Mouse (Mus musculus): ENCODE data around the gene Timm29. TPM values are rescaled to one million over a fixed set of nuclear protein-coding genes. Genes with fewer than 3 reads are reported as not detected.

Gene Timm29
- total RNA-seq, 2 experiments from 2014 or later = 45.7 to 45.8 TPM

DNA sequence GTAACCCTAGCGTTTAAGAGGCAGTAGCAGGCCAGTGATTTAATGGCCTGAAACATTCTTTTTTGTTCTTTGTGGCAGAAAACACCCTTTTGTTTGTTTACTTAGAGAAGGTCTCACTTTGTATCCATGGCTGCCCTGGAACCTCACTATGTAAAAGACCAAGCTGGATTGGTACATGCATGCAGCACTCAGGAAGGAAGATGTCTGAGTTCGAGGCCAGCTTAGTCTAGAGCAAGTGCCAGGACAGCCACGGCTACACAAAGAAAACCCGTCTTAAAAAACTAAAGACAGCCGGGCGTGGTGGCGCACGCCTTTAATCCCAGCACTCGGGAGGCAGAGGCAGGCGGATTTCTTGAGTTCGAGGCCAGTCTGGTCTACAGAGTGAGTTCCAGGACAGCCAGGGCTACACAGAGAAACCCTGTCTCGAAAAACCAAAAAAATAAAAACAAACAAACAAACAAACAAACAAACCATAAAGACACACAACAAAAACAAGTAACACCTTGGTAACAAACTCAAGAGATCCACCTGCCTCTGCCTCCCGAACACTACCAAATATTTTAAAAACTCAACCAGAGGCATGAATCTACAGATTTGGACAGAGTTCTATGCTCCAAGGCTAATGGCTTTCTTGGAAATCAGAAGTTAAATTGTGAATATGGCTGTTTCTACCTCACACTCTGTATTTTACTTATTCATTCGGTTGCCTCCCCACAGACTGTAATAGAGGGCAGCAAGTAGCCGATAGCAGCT, 22.5 kb downstream of the Timm29 start:
- intact Hi-C loops (cut with DNase I) = loop anchor here (5.0 kb wide), 1 partner anchor 182 kb away; the partner anchor contains the start of gene Kank2
- no peak for DNase-seq

DNA sequence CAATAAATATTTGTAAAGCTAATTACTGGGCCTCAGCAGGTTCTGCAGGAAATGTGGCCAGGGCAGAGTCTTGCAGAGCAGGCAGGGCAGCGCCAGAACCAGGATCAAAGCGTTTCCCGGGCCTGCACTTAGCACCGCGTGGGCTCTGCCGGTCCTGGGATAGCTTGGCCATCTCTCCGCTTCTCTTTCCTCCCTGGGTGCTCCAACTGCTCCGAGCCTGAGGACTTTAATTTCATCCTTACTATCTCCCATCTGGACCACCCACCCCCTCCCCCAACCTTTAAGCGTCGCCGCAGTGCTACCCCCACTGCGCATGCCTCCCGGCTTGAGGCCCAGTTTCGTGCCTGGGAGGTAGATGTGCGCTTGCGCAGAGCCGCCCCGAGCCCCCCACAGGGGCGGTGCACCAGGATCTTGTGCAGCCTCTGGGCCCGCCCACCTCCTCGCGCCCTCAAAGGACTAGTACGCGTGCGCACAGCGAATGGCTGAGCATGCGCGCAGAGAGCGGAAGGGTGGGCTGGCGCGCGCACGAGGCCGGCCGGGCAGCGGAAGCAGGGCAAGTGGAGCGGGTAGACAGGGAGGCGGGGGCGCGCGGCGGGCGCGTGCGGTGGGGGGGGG, 23.2 kb downstream of the Timm29 start, which contains the start of gene Smarca4:
Smarca4 (plus strand) TSS at position 553 of the 615 bp plus-strand sequence.
- DNase-seq = peak; percentile 100
- intact Hi-C loops (cut with DNase I) = loop anchor here (5.0 kb wide), 1 partner anchor 182 kb away; the partner anchor contains the start of gene Kank2

DNA sequence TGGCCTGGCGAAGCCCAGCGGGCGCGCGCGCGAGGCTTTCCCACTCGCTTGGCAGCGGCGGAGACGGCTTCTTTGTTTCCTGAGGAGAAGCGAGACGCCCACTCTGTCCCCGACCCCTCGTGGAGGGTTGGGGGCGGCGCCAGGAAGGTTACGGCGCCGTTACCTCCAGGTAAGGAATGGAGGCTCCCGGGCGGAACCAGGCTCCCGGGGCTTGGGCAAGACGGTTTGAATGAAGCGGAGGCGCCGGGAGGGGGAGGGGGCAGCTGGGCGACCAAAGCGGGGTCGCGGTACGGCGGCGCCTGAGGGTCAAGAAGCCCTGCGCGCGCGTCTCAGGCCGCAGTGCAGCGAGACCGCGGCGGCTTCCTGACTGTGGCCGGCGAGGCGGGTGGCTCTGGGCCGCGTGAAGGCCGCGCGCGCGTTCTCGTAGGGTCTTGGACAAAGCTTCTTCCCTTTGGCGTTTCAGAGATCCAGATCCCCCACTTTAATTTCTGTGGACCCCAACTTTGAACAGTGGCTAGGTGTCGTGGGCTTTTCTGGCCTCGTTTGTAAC, 23.8 kb downstream of the Timm29 start:
- intact Hi-C loops (cut with DNase I) = loop anchor here (5.0 kb wide), 1 partner anchor 181 kb away; the partner anchor contains the start of gene Kank2
- DNase-seq = peak; percentile 93 to 95

DNA sequence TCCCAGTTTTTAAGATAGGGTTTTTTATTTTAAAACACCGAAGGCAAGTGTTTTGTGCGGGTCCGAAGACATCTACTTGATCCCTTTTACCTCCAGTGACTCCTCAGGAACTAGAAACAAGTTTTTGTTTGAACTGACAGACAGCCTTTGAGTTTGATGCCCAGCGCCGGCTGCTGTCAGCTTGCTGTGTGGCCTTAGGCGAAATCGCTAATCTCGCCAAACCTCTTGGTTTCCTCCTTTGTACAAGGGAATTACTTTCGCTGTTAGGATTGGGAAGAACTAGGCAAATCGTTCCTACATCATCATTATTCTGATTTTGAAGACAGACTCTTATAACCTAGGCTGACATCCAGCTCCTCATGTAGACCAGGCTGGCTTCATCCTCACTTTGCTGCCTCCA, 24.5 kb downstream of the Timm29 start:
- intact Hi-C loops (cut with DNase I) = loop anchor here (5.0 kb wide), 1 partner anchor 180 kb away; the partner anchor contains the start of gene Kank2

DNA sequence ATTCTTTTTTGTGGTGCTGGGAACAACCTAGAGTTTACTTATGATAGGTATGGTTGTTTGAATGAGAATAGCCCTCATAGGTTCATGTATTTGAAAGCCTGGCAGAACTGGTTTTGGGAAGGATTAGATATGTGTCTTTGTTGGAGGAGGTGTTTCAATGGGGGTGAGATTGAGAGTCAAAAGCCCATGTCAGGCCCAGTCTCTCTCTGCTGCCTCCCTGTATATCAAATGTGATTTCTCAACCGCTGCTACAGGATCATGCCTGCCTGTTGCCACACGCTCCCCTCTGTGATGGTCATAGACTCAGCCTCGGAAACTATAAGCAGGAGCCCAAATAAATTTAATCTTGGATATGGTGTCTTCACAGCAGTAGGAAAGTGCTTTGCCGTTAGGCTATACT, 27.7 kb downstream of the Timm29 start:
- intact Hi-C loops (cut with DNase I) = no loop called here
- no peak for DNase-seq

More for the DNA sequence above, 24.5 kb downstream of the Timm29 start:
- DNase-seq = peak; percentile 37 to 41

DNA sequence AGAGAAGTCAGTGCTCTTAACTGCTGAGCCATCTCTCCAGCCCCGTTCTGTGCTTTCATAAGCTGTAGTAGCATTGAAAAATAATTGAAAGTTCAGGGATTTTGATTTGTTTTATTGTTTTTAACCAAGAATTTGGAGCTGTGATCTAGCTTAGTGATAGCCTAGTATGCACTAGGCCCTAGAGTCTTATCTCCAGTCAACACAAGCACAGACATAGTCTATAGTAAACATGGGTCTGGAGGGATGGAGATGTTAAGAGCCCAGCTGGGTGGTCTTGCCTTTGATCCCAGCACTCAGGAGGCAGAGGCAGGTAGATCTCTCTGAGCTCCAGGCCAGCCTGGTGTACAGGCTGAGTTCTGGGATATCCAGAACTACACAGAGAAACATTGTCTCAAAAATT, 30.2 kb downstream of the Timm29 start:
- DNase-seq = no peak

DNA sequence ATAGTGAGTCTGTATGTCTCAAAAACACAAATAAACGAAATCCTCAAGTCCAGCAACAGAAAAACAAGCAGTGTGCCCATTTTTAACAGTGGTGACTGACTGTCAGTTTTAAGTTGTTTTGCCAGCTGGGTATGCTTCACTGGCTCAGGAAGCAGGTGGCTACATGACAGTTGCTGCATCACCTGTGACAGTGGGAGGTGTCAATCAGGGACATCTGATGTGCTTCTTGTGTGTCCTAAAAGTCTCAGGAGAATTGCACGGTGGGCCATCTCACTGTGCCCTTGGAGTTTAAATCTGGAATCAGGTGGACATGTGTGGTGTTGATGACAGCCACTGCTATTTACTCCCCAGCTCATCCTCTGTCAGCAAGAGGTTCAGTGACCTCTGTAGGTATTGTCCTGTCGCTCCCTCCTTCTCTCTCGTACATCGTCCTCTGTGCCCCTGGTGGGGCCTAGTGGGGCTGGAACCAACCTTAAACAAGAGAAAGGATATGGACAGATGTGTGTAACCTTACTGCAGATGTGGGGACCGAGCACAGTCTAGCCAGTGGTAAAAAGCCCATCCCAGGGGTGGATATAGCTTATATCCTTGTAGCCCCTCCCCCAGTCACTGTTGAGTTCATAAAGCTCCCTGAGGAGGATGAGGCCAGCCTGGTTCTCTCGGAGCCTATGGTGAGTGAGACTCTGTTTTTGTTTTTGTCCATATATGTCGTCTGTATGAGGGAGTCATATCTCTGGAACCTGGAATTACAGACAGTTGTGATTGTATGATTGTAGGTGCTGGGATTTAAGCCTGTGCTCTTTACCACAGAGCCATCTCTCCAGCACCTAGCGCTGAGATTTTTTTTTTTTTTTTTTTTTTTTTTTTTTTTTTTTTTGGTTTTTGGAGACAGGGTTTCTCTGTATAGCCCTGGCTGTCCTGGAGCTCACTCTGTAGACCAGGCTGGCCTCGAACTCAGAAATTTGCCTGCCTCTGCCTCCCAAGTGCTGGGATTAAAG, 33.1 kb downstream of the Timm29 start:
- no peak for DNase-seq
- intact Hi-C loops (cut with DNase I) = loop anchor here (2.0 kb wide), 1 partner anchor 23 kb away; no protein-coding TSS in a partner anchor

More for the DNA sequence above, 30.2 kb downstream of the Timm29 start:
- intact Hi-C loops (cut with DNase I) = no loop called here

DNA sequence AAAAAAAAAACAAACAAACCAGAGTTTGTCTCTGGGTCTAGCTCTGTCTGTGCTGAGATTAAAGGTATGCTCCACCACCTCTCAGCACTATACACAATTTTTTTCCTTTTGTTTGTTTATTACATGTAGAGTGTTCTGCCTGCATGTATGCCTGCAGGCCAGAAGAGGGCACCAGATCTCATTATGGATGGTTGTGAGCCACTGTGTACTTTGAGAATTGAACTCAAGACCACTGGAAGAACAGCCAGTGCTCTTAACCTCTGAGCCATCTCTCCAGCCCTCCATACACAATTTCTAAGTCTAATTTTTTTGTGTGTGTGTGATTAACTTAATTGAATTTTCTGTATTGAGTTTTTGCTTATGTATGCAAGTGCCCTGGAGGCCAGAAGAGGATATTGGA, 34.0 kb downstream of the Timm29 start:
- DNase-seq = no peak
- intact Hi-C loops (cut with DNase I) = loop anchor here (2.0 kb wide), 1 partner anchor 24 kb away; no protein-coding TSS in a partner anchor

DNA sequence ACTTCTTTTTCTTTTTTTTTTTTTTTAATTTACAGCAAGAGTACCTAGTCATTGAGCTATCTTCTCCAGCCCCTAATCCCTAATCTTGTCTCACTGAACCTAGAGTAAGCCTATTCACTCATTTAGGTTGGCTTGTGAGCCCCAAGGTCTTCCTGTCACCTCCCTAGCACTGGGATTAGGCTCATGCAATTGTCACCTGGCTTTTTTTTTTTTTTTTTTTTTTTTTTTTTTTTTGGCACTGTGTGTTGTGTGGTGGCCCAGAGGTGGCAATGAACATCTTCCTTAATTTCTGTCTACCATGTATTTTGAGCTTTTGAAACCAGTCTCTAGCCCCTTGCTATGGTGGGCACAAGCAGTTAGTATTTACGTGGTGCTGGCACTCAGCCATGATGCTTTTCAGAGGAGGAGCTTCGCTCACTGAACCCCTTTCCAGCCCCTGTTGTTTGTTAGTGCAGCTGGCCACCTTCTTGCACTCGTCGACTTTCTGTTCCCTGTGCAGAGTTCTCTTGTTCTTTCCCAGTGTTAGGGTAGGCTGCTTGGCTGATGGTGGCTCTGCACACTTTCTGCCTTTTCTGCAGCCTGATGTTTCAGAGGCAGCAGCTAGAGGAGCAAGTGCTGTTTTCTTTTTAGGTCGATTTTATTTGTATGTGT, 34.7 kb downstream of the Timm29 start:
- intact Hi-C loops (cut with DNase I) = loop anchor here (2.0 kb wide), 1 partner anchor 24 kb away; no protein-coding TSS in a partner anchor

DNA sequence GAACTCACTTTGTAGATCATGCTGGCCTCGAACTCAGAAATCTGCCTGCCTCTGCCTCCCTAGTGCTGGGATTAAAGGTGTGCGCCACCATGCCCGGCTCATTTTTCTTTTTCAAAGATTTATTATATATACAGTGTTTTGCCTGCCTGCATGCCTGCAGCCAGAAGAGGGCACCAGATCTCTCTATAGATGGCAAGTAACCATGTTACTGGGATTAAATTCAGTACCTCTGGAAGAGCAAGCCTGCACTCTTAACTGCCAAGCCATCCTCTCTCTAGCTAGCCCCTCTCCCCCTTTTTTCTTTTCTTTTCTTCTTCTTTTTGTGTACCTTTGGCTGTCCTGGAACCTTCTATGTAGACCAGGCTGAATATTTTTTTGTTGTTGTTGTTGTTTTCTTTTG, 38.2 kb downstream of the Timm29 start:
- intact Hi-C loops (cut with DNase I) = no loop called here
- DNase-seq = peak; percentile 62 to 68

More for the DNA sequence above, 34.7 kb downstream of the Timm29 start:
- DNase-seq = no peak

DNA sequence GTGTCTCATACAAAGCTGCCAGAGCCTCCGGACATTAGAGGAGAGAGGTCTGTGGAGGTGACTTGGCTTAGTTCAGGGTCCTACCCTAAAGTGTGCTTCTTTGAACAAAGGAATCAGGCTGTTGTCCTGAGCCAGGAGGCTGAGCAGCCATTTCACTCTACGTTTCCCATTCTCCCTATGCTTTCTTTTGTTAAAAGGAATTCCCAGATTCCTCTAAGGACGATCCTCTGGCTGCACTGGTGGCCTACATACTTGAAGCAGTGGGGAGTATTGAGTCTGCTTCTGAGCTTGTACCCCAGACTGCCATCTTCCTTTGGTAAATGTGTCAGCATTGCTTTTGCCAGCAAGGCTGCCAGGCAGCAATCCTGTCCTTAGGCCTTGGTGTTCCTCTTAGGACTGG, 40.6 kb downstream of the Timm29 start:
- no peak for DNase-seq
- intact Hi-C loops (cut with DNase I) = no loop called here

DNA sequence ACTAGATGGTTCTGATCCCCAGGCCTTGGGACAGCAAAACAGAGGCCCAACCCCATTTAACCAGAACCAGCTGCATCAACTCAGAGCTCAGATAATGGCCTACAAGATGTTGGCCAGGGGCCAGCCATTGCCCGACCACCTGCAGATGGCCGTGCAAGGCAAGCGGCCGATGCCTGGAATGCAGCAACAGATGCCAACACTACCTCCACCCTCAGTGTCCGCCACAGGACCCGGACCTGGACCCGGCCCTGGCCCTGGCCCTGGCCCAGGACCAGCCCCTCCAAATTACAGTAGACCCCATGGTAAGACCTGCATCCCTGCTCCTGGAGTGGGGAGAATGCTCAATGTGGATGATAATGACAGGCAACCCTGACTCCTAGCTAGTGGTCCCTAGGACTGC, 43.1 kb downstream of the Timm29 start:
- DNase-seq = no peak
- intact Hi-C loops (cut with DNase I) = no loop called here

DNA sequence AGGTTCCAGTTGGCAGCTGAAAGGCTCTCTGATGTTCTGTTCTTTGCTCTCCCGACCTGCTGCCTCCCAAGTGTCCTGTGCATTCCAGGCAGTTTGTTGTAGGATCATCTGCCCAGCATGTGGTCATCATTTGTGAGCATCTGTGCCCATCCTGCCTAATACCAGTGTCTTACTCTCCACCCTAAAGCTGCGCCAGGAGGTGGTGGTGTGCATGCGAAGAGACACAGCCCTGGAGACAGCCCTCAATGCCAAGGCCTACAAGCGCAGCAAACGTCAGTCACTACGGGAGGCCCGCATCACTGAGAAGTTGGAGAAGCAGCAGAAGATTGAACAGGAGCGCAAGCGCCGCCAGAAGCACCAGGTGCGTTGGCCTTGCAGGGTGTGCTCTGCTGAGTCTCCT, 46.5 kb downstream of the Timm29 start:
- intact Hi-C loops (cut with DNase I) = no loop called here
- no peak for DNase-seq

Small RNAs within 50 kb of the gene (microRNA-seq; reads per million reads assigned to microRNA genes)
- gene Mir1946b = 0 reads per million in 2 experiments

Other genes with a start within 250 kb of the Timm29 start
- gene Ilf3, start 224.9 kb upstream of the Timm29 start, total RNA-seq (2021) = 10 to 100 TPM; 41.3 to 51.0 TPM
- gene Qtrt1, start 180.9 kb upstream of the Timm29 start, total RNA-seq (2021) = 10 to 100 TPM; 10.6 to 11.5 TPM
- gene Dnm2, start 167.8 kb upstream of the Timm29 start, total RNA-seq (2021) = 10 to 100 TPM; 90.0 to 90.6 TPM
- 10 to 100 TPM; 44.8 to 46.7 TPM for gene Tmed1, start 82.5 kb upstream of the Timm29 start, total RNA-seq (2021)
- gene AB124611, start 66.5 kb upstream of the Timm29 start, total RNA-seq (2021) = 1 to 10 TPM; 1.1 to 1.5 TPM
- gene Carm1, start 45.8 kb upstream of the Timm29 start, total RNA-seq (2021) = 10 to 100 TPM; 65.9 to 66.1 TPM
- 1 to 10 TPM; 6.8 to 7.9 TPM for gene Yipf2, start 106 bp downstream of the Timm29 start, total RNA-seq (2021)
- gene Smarca4, start 23.4 kb downstream of the Timm29 start, total RNA-seq (2021) = 10 to 100 TPM; 55.6 to 59.8 TPM
- gene Ldlr, start 130.8 kb downstream of the Timm29 start, total RNA-seq (2021) = 10 to 100 TPM in 1 of 2 experiments, 1 to 10 TPM in 1; 8.5 to 10.7 TPM
- 10 to 100 TPM; 11.9 to 14.5 TPM for gene Spc24, start 167.6 kb downstream of the Timm29 start, total RNA-seq (2021)
- 10 to 100 TPM; 49.5 to 51.9 TPM for gene Kank2, start 206.0 kb downstream of the Timm29 start, total RNA-seq (2021)
- gene Angptl8, start 242.8 kb downstream of the Timm29 start, total RNA-seq (2021) = under 1 TPM in 1 of 2 experiments, not detected in 1; 0.31 TPM